Mouse (Mus musculus): ENCODE results near the gene Cdh20.

DNA sequence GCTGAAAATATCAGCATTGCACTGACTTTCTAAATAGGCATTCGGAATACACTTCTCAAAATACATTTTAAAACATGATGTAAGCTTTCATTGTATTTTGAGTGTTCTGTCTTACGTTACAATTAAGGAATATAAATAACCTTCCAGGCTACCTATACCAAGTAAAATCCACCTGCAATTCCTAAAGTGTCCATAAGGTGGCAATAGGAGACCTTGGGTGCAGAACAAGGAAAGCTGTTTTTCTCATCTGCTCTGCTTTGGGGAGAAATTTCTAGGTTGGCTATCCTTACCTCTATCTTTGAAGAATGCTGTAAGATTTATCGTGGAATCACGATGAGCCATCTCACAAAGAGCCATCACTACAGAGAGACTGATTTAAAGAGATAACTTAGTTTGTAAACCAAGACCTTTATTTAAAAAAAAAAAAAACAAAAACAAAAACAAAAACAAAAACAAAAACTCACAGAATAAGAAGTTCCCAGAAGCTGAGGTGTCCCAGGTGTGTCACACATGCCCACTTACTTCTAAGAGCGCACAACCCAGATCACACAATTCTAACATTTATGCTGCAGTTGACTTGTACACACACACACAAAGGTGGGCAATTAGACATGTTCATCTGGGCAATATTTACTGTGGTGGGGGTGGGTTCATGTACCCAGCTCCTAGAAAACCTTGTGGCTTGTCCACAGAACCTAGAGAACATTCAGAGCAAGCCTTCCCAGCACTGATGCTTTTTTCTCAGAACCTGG lies 218.1 kb downstream of the Cdh20 start:
- no peak for TF ChIP-seq MAX (IDR thresholded peaks at IDR 0.05; ENCODE audit: low read length)
- no peak for TF ChIP-seq ELF1 (IDR thresholded peaks at IDR 0.05; ENCODE audit: low read depth, low read length)
